Mouse (Mus musculus) Patski (cell line): ENCODE data around the gene Nf1. TPM values are rescaled to one million over a fixed set of nuclear protein-coding genes. Genes with fewer than 3 reads are reported as not detected.
A peak's percentile ranks its signal among the peaks of the same experiment; 100 is the strongest.

Experiments used
- ATAC-seq: fragments of 100-300 bp; one replicate; pipeline ENCODE4 v1.8.0; 2021
- CTCF ChIA-PET: fragments of 350-600 bp; sonication (Branson Sonifier 250); formaldehyde crosslinking; loops from one replicate; lab custom pipeline; 2022; ENCODE audit warnings: inconsistent platforms; lab: Charles Lee
- POLR2A ChIA-PET: fragments of 350-600 bp; sonication (Branson Sonifier 250); formaldehyde crosslinking; loops from one replicate; lab custom pipeline; 2022; ENCODE audit warnings: antibody characterized with exemption, inconsistent platforms; lab: Charles Lee
- DNase-seq: peaks from one replicate; pipeline ENCODE4 v3.0.0-alpha.2; 2011; ENCODE audit warnings: low read depth, low spot score
- H3K27me3 ChIP-seq: fragments of 371-371 bp; one replicate; pipeline ENCODE4 v1.5.1; 2021
- CTCF ChIP-seq: fragments of 100-300 bp; IDR thresholded peaks from one replicate; pipeline ENCODE4 v1.5.1; 2021
- in situ Hi-C: fragments of 300-500 bp; cut with MboI; formaldehyde crosslinking; loops from 3 replicates; pipeline ENCODE4 v1.11.1; 2018; ENCODE audit warnings: low pct_unique_long_range_greater_than_20kb, mixed read lengths
- polyA plus RNA-seq: library from polyadenylated mRNA; unstranded; gene quantifications from one replicate; pipeline ENCODE4 v1.2.3, GENCODE M21; 2021

Nf1 gene
- polyA plus RNA-seq, 1 experiment from 2014 or later = 24.1 TPM

DNA sequence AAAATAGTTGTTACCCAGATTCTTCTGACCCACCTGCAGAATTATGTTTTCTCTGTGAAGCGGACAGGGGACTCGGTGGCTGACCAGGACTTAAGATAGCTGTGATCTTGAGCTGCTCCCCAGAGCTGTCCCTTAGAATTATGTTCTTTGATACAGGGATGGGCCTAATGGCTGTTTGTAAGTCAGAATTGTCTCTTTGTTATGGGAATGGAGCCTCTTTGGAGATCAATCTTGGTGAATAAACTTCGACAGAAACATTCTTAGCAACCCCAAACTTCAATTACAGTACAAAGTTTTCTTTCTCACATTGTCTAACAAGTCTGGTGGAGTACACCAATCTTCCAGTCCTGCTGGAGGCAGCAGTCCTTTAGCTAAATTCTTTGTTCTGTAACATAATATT, 25.5 kb downstream of the Nf1 start:
- POLR2A ChIA-PET = interaction anchor here (0.5 to 0.9 kb wide), 2 partner anchors 19 to 28 kb away, joined by 3 to 4 read pairs; no protein-coding TSS in a partner anchor
- CTCF ChIA-PET = interaction anchor here (0.8 to 1.4 kb wide), 2 partner anchors 13 to 16 kb away, joined by 3 read pairs; no protein-coding TSS in a partner anchor
- H3K27me3 ChIP-seq = no peaks in the 10 kb centered on the region
- in situ Hi-C loops = no loop called here
- DNase-seq (no peak), ATAC-seq (no peak)
- no peak for TF ChIP-seq CTCF

- in situ Hi-C loops = no loop called here
- ATAC-seq (no peak), DNase-seq (no peak)
- CTCF ChIA-PET = interaction anchor here (0.8 to 1.4 kb wide), 2 partner anchors 15 to 63 kb away, joined by 3 to 5 read pairs; no protein-coding TSS in a partner anchor
- TF ChIP-seq CTCF = no peak
- POLR2A ChIA-PET = no interaction called here
- H3K27me3 ChIP-seq = no peaks in the 10 kb centered on the region
These were observed 26.8 kb downstream of the Nf1 start for GRCm38 (mm10) chr11:79366284-79366683.

- peak; percentile 74 for TF ChIP-seq CTCF
- H3K27me3 ChIP-seq = no peaks in the 10 kb centered on the region
- ChIA-PET POLR2A (interaction anchor here (0.6 kb wide), 1 partner anchor 36 kb away, joined by 3 read pairs; no protein-coding TSS in a partner anchor), CTCF (interaction anchor here (0.9 kb wide), 1 partner anchor 8 kb away, joined by 3 read pairs; no protein-coding TSS in a partner anchor)
- in situ Hi-C loops = no loop called here
- no peak for DNase-seq
- no peak for ATAC-seq
These were observed 33.5 kb downstream of the Nf1 start for GRCm38 (mm10) chr11:79373031-79373430.

- ATAC-seq (no peak), DNase-seq (peak; percentile 10)
- no peaks in the 10 kb centered on the region for H3K27me3 ChIP-seq
- peak; percentile 96 for TF ChIP-seq CTCF
- CTCF ChIA-PET = interaction anchor here (0.6 to 3.3 kb wide), 12 partner anchors 9 to 183 kb away, joined by 3 to 25 read pairs (median 4); partner anchors contain the start of gene Gm9964
- in situ Hi-C loops = loop anchor here (5.0 kb wide), 3 partner anchors 101 to 366 kb away; partner anchors contain the start of gene Gm9964
- POLR2A ChIA-PET = interaction anchor here (0.7 kb wide), 1 partner anchor 179 kb away, joined by 5 read pairs; no protein-coding TSS in a partner anchor
These were observed 58.8 kb downstream of the Nf1 start for GRCm38 (mm10) chr11:79398336-79398735.

DNA sequence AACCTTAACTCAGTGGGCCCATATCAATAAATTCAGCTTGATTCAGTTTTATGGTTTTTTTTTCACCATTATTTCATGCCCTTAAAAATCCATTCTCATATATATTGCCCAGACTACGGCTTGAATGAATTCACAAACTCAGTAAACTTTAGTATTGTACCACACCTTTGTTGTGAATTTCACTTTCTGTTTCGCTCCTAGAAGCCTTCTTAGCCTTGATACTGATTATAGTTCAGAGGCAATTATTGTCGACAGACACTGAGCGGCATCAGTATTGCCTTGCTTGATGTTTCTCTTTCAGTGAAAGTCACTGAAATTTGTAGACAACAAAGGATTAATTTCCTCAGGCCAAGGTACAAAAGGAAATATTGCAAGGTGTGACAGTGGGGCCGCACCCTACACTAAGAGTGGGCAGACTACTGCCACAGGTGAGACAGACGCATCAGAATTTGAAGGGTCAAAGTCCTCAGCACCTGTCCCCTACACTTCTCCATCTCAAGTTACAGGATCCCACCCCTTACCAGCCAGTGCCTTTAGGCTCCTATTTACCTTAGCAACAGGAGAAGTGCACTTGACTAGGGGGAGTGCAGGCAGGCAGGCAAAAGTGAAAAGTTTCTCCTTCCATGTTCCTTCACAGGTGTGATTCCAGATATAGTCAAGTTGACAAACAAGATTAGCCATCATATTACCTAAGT, 64.3 kb downstream of the Nf1 start:
- CTCF ChIA-PET = no interaction called here
- POLR2A ChIA-PET = no interaction called here
- no peak for TF ChIP-seq CTCF
- in situ Hi-C loops = no loop called here
- DNase-seq (no peak), ATAC-seq (no peak)
- H3K27me3 ChIP-seq = no peaks in the 10 kb centered on the region

DNA sequence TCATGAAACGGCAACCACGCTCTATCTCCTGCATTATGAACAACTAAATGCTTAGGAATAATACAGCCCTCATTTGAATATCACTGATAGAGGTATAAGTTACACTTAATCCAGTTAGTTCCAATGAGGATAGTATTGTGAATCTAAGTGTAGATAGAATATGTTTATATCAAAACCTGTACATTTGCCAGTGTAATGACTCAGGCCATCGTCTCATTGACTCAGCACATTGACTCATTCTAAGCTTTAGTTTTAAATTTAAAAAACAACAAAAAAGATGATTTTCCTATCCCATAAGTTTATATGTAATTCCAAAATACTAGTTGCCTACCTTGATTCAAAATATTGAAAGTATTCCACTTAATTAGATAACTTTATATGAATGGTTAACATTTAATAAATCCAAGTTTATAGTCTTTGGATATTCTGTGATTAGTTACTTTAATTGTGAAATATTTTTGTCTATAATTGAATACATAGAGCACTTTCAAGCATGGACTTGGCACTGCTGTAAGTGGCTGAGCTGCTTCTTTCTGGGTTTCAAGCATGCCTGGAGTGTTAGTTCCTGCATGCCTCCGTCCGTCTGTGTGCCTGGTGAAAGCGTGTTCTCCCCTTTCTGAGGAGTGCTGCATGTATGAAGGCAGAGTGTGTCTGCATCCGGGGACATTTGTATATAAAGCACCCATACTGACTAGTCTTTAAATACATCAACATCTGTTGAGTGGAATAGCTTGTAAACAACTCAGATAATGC, 74.4 kb downstream of the Nf1 start:
- no peaks in the 10 kb centered on the region for H3K27me3 ChIP-seq
- in situ Hi-C loops = no loop called here
- ChIA-PET CTCF (no interaction called here), POLR2A (interaction anchor here (0.5 kb wide), 1 partner anchor 15 kb away, joined by 3 read pairs; no protein-coding TSS in a partner anchor)
- ATAC-seq (no peak), DNase-seq (no peak)
- TF ChIP-seq CTCF = no peak

GRCm38 (mm10) chr11:79422496-79422895, 83.0 kb downstream of the Nf1 start:
- no peaks in the 10 kb centered on the region for H3K27me3 ChIP-seq
- ChIA-PET POLR2A (no interaction called here), CTCF (interaction anchor here (0.9 to 1.5 kb wide), 4 partner anchors 9 to 40 kb away, joined by 3 to 4 read pairs (median 3); no protein-coding TSS in a partner anchor)
- DNase-seq = no peak
- in situ Hi-C loops = no loop called here
- ATAC-seq = no peak
- TF ChIP-seq CTCF = no peak

- DNase-seq (no peak), ATAC-seq (no peak)
- CTCF ChIA-PET = interaction anchor here (1.5 kb wide), 1 partner anchor 11 kb away, joined by 3 read pairs; no protein-coding TSS in a partner anchor
- no peak for TF ChIP-seq CTCF
- H3K27me3 ChIP-seq = no peaks in the 10 kb centered on the region
- POLR2A ChIA-PET = interaction anchor here (0.6 kb wide), 1 partner anchor 34 kb away, joined by 3 read pairs; no protein-coding TSS in a partner anchor
- in situ Hi-C loops = no loop called here
These were observed 87.1 kb downstream of the Nf1 start for GRCm38 (mm10) chr11:79426571-79426970.

DNA sequence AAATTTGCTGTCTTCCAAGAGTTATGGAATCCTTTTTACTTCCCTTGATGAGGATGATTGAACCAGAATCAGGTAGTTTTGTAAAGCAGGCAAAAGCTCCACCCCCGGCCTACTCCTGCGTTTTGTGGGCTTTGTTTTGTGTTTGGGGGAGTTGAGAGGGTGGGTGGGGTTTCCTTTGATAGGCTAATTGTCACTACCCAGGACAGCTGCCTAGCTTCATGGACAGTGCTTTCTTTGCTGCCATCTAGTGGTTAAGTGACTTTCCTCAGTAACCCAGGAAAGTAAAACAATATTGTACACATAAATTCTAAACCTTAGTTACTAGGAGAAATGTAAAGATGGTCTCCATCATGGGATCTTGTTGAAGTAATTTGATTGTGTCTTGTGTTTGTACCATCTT, 88.1 kb downstream of the Nf1 start:
- ATAC-seq (no peak), DNase-seq (no peak)
- H3K27me3 ChIP-seq = no peaks in the 10 kb centered on the region
- in situ Hi-C loops = no loop called here
- ChIA-PET CTCF (interaction anchor here (0.6 to 2.3 kb wide), 8 partner anchors 8 to 41 kb away, joined by 3 to 9 read pairs (median 4); no protein-coding TSS in a partner anchor), POLR2A (no interaction called here)
- peak; percentile 57 for TF ChIP-seq CTCF

GRCm38 (mm10) chr11:79435252-79435651, 95.8 kb downstream of the Nf1 start:
- no peak for DNase-seq
- in situ Hi-C loops = no loop called here
- TF ChIP-seq CTCF = peak; percentile 29
- POLR2A ChIA-PET = no interaction called here
- ATAC-seq = no peak
- H3K27me3 ChIP-seq = no peaks in the 10 kb centered on the region
- CTCF ChIA-PET = interaction anchor here (1.6 to 1.7 kb wide), 2 partner anchors 15 to 139 kb away, joined by 3 read pairs; no protein-coding TSS in a partner anchor
